Mouse (Mus musculus): ENCODE results near the gene H2afx. TPM values are rescaled to one million over a fixed set of nuclear protein-coding genes. Genes with fewer than 3 reads are reported as not detected.
"Not testable (repeated sequence)": the region's sequence is repeated elsewhere in the genome, so short reads cannot be mapped to it uniquely, and the experiment has no call there.

Gene H2afx
- 19.8 and 22.1 TPM in 2 replicates for polyA plus RNA-seq (2012; rRNA removed)

- DNase-seq (ENCODE audit: low spot score) = peak; percentile 93
Observed at GRCm38 (mm10) chr9:44334396-44335330, at the start of gene H2afx. TSS of gene H2afx (plus strand) at chr9:44334694.

- DNase-seq (ENCODE audit: low spot score) = no peak
Observed at GRCm38 (mm10) chr9:44286256-44286850, 48.1 kb upstream of the H2afx start.

GRCm38 (mm10) chr9:44287003-44287400, 47.5 kb upstream of the H2afx start:
- no peak for DNase-seq (ENCODE audit: low spot score)

GRCm38 (mm10) chr9:44287401-44288075, 47.0 kb upstream of the H2afx start:
- no peak for DNase-seq (ENCODE audit: low spot score)

- DNase-seq (ENCODE audit: low spot score) = no peak
Observed at GRCm38 (mm10) chr9:44288076-44288958, 46.2 kb upstream of the H2afx start, which contains the start of gene Abcg4. TSS of gene Abcg4 (minus strand) at chr9:44288615.

GRCm38 (mm10) chr9:44288959-44289291, 45.6 kb upstream of the H2afx start:
- DNase-seq (ENCODE audit: low spot score) = no peak

GRCm38 (mm10) chr9:44292490-44292889, 42.0 kb upstream of the H2afx start:
- no peak for DNase-seq (ENCODE audit: low spot score)

- DNase-seq (ENCODE audit: low spot score) = not testable (repeated sequence)
Observed at GRCm38 (mm10) chr9:44300001-44300400, 34.5 kb upstream of the H2afx start.

GRCm38 (mm10) chr9:44305466-44306079, 28.9 kb upstream of the H2afx start, which contains the start of gene Hinfp:
TSS of gene Hinfp (minus strand) at chr9:44305671.
- peak; percentile 91 for DNase-seq (ENCODE audit: low spot score)

- no peak for DNase-seq (ENCODE audit: low spot score)
Observed at GRCm38 (mm10) chr9:44306532-44306931, 28.0 kb upstream of the H2afx start.

- DNase-seq (ENCODE audit: low spot score) = no peak
Observed at GRCm38 (mm10) chr9:44307248-44307647, 27.2 kb upstream of the H2afx start.

GRCm38 (mm10) chr9:44309756-44310155, 24.7 kb upstream of the H2afx start:
- no peak for DNase-seq (ENCODE audit: low spot score)

- DNase-seq (ENCODE audit: low spot score) = no peak
Observed at GRCm38 (mm10) chr9:44310750-44311135, 23.8 kb upstream of the H2afx start.

- DNase-seq (ENCODE audit: low spot score) = no peak
Observed at GRCm38 (mm10) chr9:44311136-44312134, 23.1 kb upstream of the H2afx start.

- DNase-seq (ENCODE audit: low spot score) = no peak
Observed at GRCm38 (mm10) chr9:44313476-44314256, 20.8 kb upstream of the H2afx start.

- DNase-seq (ENCODE audit: low spot score) = no peak
Observed at GRCm38 (mm10) chr9:44314257-44314547, 20.3 kb upstream of the H2afx start.

GRCm38 (mm10) chr9:44314910-44315309, 19.6 kb upstream of the H2afx start:
- DNase-seq (ENCODE audit: low spot score) = no peak

- DNase-seq (ENCODE audit: low spot score) = no peak
Observed at GRCm38 (mm10) chr9:44317452-44317851, 17.0 kb upstream of the H2afx start.

Measured in urinary bladder, adult 2 months (tissue).